Mouse (Mus musculus): ENCODE results near the gene Gpr25. TPM values are rescaled to one million over a fixed set of nuclear protein-coding genes. Genes with fewer than 3 reads are reported as not detected.

The Gpr25 gene
- polyA plus RNA-seq (2015; fragmentation: Nextera tagmentation; extraction: Ambion mirVana) = 2.0 and 2.3 TPM in 2 replicates

DNA sequence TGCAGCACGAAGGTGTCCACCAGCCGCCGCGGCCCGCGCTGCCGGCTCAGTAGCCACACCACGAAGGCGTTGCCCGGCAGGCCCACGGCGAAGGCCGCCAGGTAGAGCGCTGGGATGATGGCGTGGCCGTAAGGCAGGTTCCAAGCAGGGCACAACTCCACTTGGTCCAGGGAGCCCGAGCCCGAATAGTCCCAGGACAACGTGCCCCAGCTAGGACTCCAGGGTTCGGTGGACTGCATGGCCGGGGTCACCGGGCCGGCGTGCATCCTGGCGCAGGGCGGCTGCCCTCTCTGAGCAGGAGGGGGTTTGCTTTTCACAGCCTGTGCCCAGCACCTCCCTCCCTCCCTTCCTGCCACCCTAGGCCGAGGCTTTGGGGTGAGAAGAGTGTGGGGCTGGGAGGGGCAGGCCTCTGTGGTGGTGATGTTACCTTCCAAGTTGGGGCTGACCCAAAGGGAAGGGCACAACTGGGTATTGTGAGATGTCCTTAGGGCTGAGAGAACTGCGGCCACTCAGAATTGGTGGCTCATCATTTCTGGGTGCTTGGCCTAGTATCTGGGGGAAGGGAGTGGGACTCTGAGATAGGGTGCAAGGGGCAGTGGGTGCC is at the start of gene Gpr25:
Gpr25 (minus strand) TSS at position 239 of the 604 bp plus-strand sequence.
- DNase-seq (ENCODE audit: low spot score) = no peak

DNA sequence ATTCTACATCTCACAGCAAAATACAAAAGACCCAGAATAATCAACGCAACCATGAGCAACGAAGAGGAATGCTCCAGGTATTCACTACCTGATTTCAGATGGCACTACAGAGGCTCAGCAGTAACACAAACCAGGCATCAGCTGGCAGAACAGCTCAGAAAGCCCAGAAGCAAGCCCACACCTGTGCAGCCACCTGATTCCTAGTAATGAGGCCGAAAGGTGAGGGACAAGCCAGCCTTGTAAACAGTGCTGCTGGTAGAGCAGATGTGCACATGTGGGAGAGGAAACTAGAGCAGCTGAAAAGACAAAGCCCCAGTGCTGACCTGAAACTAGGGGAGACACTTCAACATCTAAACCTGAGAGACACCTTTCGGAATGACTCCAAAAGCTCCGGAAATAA is 48.5 kb upstream of the Gpr25 start:
- no peak for DNase-seq (ENCODE audit: low spot score)

DNA sequence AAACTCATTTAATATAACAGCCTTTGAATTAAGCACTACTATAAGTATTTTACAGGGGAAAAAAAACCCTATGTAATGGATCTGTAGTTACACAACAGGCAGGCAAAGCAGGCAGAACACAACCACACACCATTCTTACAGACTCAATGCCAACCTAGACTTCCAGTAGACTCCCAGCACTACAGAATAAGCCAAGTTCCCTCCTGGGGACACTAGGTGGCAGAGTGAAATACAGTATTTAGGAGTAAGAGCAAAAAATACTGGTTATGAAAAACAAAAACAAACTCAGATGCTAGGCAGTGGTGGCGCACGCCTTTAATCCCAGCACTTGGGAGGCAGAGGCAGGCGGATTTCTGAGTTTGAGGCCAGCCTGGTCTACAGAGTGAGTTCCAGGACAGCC is 45.8 kb upstream of the Gpr25 start:
- DNase-seq (ENCODE audit: low spot score) = peak; percentile 34

DNA sequence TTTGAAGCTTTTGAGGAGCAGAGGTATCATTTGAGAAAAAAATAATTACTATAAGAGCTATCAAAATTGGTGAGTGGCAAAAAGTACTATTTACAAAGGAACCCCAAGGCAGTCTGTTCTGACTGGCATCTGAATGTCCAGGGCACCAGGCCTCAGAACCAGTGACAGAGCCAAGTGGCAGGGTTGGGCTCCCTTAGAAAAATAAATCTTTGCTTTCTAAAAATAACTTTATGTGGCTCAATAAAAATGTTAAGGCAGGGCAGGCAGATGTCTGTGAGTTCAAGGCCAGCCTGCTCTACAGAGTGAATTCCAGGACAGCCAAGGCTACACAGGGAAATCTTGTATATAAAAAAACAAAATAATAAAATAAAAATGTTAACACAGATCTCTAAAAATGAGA is 33.3 kb upstream of the Gpr25 start:
- no peak for DNase-seq (ENCODE audit: low spot score)

DNA sequence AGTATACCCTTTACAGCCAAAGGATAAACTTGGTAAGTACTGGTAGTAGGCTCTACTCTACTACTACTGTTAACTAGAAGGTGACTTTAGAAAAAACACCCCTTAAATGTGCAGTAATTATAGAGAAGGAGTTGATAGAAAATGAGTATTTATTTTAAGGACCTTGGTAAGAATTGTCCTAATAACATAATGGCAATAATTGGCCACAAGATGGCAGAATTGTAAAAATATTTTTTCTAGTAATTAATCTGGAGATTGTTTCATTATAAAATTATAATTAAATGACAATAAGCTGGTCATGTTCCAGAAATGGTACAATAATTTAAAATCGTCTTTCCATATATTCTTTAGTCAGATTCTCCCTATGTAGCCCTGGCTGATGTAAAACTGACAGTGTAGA is 29.1 kb upstream of the Gpr25 start:
- no peak for DNase-seq (ENCODE audit: low spot score)

DNA sequence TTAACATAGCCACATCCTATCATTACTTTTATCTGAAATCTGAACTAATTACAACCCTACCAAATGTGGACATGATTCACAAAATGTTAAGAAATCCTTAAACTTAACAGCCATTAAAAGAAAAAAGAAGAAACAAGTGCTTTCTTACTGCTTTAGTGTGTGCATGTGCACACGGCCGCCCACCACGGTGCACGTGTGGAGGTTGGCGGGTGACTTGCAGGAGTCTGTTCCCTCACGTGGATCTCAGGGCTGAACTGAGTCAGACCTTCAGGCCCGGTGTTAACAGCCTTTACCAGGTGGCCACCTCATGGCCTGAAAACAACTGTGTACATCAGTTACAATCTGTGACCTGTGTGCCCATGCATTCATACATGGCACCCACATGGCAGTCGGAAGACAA is 16.7 kb upstream of the Gpr25 start:
- DNase-seq (ENCODE audit: low spot score) = no peak

DNA sequence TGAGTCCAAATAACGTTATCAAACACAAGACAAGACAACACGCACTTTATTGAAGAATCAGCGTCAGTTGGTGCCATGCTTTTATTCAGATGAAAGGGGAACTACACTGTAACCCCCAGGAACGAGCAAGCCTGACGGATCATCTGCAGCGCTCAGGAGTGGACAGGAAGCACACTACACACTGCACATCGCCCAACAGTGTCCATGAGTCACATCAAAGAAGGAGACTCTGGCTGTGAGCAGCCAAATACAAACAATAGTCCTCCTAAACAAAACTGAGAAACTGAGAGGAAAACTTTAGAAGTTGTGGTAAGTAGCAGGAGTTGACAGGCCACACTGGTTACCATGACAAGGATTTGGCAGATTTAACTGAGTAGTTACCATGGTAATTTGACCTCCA is 7.6 kb upstream of the Gpr25 start:
- DNase-seq (ENCODE audit: low spot score) = no peak

DNA sequence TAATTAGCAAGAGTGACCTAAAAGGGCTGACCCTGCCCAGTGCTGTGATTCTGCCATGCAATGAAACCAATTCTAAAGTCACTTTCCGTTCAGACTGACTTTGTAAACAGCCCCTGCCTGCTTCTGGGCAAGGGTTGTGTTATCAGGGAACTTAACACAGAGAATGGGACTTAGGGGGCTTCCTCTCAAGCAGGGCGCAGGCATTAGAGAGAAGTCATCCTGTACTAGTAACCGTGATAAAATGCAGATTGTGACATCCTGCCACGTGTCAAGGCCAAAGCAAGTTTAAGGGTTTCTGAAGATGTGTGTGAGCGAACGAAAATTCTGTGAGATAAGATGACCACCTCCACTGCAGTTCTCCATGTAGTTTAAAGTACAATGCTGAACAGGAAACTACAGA is 5.5 kb upstream of the Gpr25 start:
- no peak for DNase-seq (ENCODE audit: low spot score)

DNA sequence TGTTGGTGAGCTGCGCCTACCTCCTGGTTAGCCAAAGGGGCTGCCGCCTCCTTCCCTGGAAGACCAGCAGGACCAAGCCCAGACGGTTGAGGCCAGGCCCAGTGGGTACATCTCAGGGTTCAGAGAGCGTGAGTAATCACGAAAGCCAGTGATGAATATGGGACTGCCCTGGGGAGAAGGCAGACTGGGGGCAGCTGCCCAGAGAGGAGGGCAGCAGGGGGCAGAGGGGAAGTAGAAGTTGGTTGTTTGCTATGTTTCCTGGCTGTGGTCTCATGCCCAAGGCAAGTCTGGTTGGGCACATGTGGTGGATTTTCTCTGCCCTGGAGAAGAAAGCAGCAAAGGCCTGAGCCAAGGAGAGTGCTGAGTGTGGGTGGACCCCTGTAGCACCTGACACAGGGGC is 2.7 kb upstream of the Gpr25 start:
- no peak for DNase-seq (ENCODE audit: low spot score)

DNA sequence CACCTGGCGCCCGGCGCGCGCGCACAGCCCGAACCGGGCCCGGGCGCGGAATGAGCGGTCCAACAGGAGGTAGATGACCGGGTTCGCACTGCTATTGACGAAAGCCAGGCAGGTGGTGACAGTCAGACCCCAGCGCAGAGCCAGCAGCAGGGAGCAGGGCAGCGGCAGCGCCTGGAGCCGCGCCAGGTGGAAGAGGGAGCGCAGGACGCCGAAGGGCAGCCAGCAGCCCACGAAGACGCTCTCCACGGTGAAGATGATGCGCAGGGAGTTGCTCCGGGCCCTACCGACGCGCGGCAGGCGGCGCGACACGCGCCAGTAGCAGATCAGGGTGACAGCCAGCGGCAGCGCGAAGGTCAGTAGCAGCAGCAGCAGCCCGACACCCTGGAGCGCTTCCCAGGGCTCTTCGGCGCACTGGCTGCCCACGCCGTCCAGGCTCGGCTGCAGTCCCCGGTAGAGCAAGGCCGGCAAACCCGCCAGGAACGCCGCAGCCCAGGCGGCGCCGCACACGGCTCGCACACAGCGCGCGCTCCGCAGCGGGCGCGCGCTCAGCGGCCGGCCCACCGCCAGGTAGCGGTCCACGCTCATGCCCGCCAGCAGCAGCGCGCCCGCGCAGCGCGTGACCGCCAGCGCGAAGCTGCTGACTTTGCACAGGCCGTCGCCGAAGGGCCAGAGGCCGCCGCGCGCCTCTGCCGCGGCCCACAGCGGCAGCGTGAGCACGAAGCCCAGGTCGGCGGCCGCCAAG is 609 bp downstream of the Gpr25 start:
- DNase-seq (ENCODE audit: low spot score) = peak; percentile 56

DNA sequence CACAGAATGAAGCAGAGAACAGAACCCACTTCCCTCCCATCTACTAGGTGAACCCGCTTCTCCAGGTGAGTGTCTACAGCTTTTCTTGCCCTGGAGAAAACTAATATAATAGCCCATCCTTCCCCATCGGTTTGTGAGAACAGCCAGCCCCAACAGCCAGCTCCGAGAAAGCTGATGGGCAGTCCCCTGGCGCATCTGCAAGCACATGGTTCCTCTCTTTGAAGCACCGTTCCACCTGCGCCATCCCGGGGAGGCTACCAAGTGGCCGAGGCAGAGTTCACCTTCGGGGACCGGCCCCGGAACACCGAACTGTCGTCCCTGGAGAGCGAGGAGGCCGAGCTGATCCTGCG is 1.2 kb downstream of the Gpr25 start:
- no peak for DNase-seq (ENCODE audit: low spot score)

DNA sequence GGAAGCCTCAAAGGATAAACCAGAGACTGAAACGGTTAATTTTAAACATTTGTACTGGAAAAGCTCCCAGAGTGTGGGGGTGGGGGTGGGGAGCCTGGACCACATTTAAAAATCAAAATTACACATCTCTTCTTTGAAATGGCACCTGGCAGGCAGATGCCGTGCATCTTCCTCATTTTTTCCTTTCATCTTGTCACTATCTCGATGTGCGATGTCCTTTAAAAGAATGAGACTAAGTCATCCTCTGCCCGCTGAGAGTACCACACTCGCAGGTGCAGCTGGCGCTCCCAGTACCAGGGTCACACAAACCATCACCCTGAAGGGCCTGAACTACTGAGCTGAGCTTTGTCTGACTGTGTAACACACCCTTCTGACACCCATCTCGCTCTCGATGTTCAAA is 2.2 kb downstream of the Gpr25 start:
- peak; percentile 72 for DNase-seq (ENCODE audit: low spot score)

DNA sequence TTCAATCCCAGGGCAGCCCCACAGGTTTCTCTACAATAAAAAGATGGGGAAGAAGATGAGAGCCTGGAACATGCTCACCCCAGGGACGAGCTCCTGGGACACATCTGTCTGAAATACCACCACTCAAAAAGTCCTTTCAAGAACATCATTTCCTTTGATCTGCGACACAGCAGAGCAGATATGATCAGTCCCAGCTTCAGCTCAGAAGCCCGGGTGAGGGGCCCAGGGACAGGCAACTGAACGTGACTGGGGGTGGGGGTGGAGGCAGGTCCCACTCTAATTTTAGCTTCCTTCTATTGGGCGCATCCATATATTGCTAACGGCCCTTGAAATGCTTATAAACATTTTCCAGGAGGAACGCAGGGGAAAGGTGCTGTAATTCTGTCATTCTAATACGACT is 5.0 kb downstream of the Gpr25 start:
- peak; percentile 69 for DNase-seq (ENCODE audit: low spot score)

DNA sequence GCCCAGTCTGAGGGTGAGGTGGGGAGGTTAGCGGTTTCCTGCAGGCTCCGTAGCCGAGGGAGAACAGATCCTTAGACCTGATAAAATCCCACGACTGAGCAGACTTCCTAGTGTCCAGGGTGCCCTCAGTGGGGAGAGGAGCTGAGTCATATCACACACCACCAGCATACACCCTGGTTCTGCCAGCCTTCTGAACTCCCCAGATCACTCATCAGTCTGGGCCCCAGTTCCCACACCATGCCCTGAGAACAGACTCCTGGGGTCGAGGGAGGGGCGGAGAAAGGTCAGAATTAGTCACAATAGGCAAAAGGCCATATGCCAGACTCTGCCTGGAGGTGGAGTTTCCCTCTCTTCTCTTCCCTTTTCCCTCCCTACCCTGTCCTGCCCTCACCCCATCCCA is 5.5 kb downstream of the Gpr25 start:
- DNase-seq (ENCODE audit: low spot score) = no peak

DNA sequence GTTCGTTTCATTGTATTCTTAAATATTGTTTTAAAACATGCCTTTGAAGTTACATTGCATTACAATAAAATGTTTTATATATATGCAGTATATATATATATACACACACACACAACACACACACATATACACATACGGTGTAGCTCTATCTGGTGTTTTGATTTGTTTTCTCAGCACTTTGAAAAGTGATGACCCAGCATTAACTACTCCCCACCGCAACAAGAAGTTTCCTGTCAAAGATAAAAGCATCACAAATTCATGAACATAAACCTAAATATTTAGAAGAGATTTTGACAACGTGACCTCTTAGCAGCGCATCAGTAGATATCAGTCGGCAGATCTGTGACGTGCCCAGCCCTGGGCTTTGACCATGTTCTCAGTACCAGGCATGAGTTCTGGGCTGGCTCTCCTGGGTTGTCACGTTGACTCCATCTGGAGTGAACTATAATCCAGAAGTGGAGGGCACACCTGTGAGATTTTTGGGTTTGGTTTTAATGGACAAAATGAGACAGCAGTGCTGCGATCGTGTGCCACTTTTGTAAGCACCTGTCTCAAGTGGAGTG is 6.1 kb downstream of the Gpr25 start:
- no peak for DNase-seq (ENCODE audit: low spot score)

DNA sequence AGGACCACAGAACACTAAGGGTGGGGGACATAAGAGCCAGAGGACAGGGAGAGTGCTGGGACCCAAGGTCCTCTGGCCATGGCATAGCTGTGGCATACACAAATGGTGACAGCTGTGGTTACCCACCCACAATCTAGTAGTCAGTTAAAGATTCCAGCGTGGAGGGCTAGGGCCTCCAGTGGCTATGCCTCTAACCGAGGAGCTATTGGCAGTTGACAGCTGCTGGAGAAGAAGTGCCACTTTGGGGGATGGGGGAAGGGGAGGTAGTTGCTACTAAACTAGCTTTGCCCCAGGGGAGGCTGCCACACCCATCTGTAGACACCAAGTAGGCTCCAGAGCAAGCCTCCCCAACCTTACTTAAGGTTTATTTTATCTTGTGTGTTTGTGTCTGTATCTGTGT is 7.2 kb downstream of the Gpr25 start:
- DNase-seq (ENCODE audit: low spot score) = peak; percentile 80

DNA sequence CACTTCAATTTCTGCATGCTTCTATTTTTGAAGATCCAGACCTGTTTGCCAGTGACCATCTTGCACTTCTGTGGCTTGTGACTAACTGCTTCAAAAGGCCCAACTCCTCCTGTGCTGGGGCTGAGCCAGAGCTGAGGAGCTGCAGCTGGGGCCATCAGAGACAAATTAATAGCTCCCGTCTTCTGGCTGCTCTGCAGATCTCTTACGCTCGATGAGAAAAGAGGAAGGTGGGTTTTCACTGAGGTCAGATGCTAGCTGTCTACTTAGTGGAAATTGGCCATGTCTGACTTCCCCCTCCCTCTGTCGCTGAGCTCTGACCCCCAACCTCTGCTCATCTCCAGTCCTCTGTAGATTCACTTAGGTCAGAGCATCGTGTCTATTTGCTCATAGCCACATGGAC is 11.0 kb downstream of the Gpr25 start:
- no peak for DNase-seq (ENCODE audit: low spot score)

DNA sequence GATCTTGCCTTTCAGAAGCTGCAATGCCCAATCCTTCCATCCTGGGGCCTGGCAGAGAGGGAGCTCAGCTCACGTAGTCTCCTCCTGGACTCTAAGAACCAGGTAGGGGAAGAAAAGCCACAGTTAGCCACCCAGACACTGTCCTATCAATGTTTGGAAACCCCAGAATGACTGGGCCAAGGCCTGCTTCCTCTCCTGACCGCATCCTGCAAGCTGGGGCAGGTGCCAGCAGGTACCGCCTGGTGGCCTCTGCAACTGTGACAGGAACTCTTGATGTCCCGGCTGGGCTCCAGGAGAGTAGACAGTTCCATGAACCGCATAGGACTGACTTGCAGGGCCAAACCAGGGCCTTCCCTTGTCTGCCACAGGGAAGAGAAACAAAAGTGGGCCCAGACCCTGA is 13.3 kb downstream of the Gpr25 start:
- no peak for DNase-seq (ENCODE audit: low spot score)

DNA sequence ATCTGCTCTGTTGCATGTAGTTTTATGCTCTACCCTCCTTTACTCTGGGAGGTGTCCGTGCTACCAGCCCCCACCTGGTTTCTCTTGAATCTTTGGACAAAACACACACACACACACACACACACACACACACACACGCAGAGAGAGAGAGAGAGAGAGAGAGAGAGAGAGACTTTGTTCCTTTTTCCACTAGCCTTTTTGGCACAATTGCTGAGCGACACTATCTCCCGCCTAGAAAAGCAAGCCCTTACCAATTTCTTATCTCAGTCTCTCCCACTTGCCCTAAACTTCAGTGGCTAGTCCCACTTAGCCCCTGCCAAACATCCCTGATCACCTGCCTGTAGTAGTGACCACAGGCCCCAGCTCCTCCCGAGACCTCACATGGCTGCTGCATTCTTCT is 16.2 kb downstream of the Gpr25 start:
- DNase-seq (ENCODE audit: low spot score) = no peak

DNA sequence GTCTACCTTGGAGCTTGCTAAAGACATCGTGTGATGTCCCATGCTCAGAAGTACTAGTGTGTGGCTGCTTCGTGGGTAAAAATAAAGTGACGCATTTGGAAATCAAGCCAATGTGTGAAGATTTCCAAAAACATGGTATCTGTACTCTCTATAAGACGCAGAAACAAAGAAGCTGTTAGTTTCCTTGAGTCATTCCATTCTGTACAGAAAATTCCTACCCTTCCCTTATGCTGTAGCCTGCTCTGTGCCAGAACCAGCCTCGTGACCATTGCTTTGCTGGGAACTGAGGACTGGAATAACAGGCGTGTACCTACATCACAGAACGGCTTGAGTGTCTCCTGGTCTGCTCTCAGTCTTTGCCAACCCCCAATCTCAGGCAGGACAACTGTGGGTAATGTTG is 18.9 kb downstream of the Gpr25 start:
- no peak for DNase-seq (ENCODE audit: low spot score)

DNA sequence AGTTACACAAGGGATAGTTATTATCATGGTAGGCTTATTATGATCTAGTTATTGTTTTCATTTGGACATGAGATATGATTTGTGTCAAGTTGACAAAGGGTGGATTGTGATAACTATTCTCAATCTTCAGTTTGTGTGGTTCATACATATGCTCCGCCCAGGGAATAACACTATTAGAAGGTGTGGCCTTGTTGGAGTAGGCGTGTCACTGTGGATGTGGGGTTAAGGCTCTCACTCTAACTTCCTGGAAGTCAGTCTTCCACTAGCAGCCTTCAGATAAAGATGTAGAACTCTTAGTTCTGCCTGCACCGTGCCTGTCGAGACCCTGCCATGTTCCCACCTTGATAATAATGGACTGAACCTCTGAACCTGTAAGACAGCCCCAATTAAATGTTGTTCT is 22.2 kb downstream of the Gpr25 start:
- DNase-seq (ENCODE audit: low spot score) = no peak

DNA sequence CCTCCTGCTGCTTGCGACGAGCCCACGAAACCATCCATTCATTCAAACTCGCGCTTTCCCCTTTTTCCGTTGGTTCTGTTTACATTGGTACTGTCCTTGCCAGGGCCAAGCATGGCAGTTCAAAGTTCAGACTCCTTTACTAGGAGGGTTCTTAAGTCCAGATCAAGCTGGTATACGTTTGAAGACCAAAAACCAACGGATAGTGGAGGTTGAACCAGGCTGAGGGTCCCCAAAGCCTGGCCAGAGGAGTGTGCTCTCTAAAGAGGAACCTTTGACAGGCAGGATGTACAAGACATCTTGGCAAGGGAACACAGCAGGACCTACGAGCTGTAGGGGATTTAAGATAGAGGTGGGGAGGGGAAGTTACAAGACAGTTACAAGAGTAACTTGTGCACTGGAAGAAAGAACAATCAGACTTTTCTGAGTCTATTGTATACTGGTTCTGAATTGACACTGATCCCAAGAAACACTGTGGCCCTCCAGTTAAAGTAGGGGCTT is 26.0 kb downstream of the Gpr25 start:
- no peak for DNase-seq (ENCODE audit: low spot score)

Measured in thymus, postnatal 0 days (tissue).